Mouse (Mus musculus): ENCODE results near the gene Mgat3.

DNA sequence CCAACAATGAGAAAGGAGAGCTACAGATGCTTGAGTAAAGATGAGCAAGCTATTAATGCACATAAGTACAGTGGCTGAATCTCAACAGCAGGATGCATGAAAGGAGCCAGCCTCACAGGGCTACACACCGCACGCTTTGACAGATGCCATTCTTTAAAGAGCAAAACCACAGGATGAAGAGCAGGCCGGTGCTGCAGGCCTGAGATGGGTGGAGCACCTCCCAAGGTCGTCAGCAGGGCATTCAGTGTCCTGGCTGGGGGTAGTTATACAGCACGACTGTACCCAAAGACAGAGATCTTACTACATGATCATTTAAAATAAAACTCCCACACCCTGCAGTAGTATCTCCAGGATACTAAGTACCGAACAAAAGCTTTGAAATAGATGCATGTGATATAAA lies 27.4 kb upstream of the Mgat3 start:
- TF ChIP-seq POLR2A (IDR thresholded peaks at IDR 0.05; ENCODE audit: insufficient read depth, low read depth, low read length): no peak
- no peak for TF ChIP-seq CTCF (IDR thresholded peaks at IDR 0.05)
